Mouse (Mus musculus): ENCODE data around the gene Hoxd4.

The Hoxd4 gene

GRCm38 (mm10) chr2:74677106-74677505, 34.6 kb upstream of the Hoxd4 start:
- in situ Hi-C loops (cut with MboI; ENCODE audit: low sequenced_read_pairs) = loop anchor here (25.0 kb wide), 1 partner anchor 635 kb away; no protein-coding TSS in a partner anchor

- in situ Hi-C loops (cut with MboI; ENCODE audit: low sequenced_read_pairs) = loop anchor here (25.0 kb wide), 1 partner anchor 633 kb away; no protein-coding TSS in a partner anchor
Observed at GRCm38 (mm10) chr2:74678891-74679595, 32.7 kb upstream of the Hoxd4 start, which contains the start of gene Hoxd11. Gene Hoxd11 (plus strand): TSS chr2:74679557.

GRCm38 (mm10) chr2:74679596-74679971, 32.1 kb upstream of the Hoxd4 start:
- in situ Hi-C loops (cut with MboI; ENCODE audit: low sequenced_read_pairs) = loop anchor here (25.0 kb wide), 1 partner anchor 633 kb away; no protein-coding TSS in a partner anchor

- in situ Hi-C loops (cut with MboI; ENCODE audit: low sequenced_read_pairs) = loop anchor here (25.0 kb wide), 1 partner anchor 632 kb away; no protein-coding TSS in a partner anchor
Observed at GRCm38 (mm10) chr2:74679980-74680379, 31.7 kb upstream of the Hoxd4 start.

- in situ Hi-C loops (cut with MboI; ENCODE audit: low sequenced_read_pairs) = loop anchor here (25.0 kb wide), 1 partner anchor 632 kb away; no protein-coding TSS in a partner anchor
Observed at GRCm38 (mm10) chr2:74680561-74681398, 30.9 kb upstream of the Hoxd4 start.

GRCm38 (mm10) chr2:74681594-74682531, 29.9 kb upstream of the Hoxd4 start:
- in situ Hi-C loops (cut with MboI; ENCODE audit: low sequenced_read_pairs) = loop anchor here (25.0 kb wide), 1 partner anchor 630 kb away; no protein-coding TSS in a partner anchor

GRCm38 (mm10) chr2:74682796-74683195, 28.9 kb upstream of the Hoxd4 start:
- in situ Hi-C loops (cut with MboI; ENCODE audit: low sequenced_read_pairs) = loop anchor here (25.0 kb wide), 1 partner anchor 630 kb away; no protein-coding TSS in a partner anchor

GRCm38 (mm10) chr2:74683471-74683951, 28.2 kb upstream of the Hoxd4 start:
- in situ Hi-C loops (cut with MboI; ENCODE audit: low sequenced_read_pairs) = loop anchor here (25.0 kb wide), 1 partner anchor 629 kb away; no protein-coding TSS in a partner anchor

GRCm38 (mm10) chr2:74684106-74684505, 27.6 kb upstream of the Hoxd4 start:
- in situ Hi-C loops (cut with MboI; ENCODE audit: low sequenced_read_pairs) = loop anchor here (25.0 kb wide), 1 partner anchor 628 kb away; no protein-coding TSS in a partner anchor

GRCm38 (mm10) chr2:74685059-74685603, 26.6 kb upstream of the Hoxd4 start:
- in situ Hi-C loops (cut with MboI; ENCODE audit: low sequenced_read_pairs) = loop anchor here (25.0 kb wide), 1 partner anchor 627 kb away; no protein-coding TSS in a partner anchor

- in situ Hi-C loops (cut with MboI; ENCODE audit: low sequenced_read_pairs) = loop anchor here (25.0 kb wide), 1 partner anchor 626 kb away; no protein-coding TSS in a partner anchor
Observed at GRCm38 (mm10) chr2:74686301-74686987, 25.3 kb upstream of the Hoxd4 start.

GRCm38 (mm10) chr2:74686988-74687697, 24.6 kb upstream of the Hoxd4 start:
- in situ Hi-C loops (cut with MboI; ENCODE audit: low sequenced_read_pairs) = loop anchor here (25.0 kb wide), 1 partner anchor 625 kb away; no protein-coding TSS in a partner anchor

GRCm38 (mm10) chr2:74687698-74688555, 23.8 kb upstream of the Hoxd4 start:
- in situ Hi-C loops (cut with MboI; ENCODE audit: low sequenced_read_pairs) = loop anchor here (25.0 kb wide), 1 partner anchor 624 kb away; no protein-coding TSS in a partner anchor

- in situ Hi-C loops (cut with MboI; ENCODE audit: low sequenced_read_pairs) = loop anchor here (25.0 kb wide), 1 partner anchor 623 kb away; no protein-coding TSS in a partner anchor
Observed at GRCm38 (mm10) chr2:74688795-74689573, 22.7 kb upstream of the Hoxd4 start.

- in situ Hi-C loops (cut with MboI; ENCODE audit: low sequenced_read_pairs) = loop anchor here (10.0 to 25.0 kb wide), 2 partner anchors 455 to 623 kb away; no protein-coding TSS in a partner anchor
Observed at GRCm38 (mm10) chr2:74689574-74690337, 22.0 kb upstream of the Hoxd4 start.

- in situ Hi-C loops (cut with MboI; ENCODE audit: low sequenced_read_pairs) = loop anchor here (10.0 to 25.0 kb wide), 2 partner anchors 454 to 622 kb away; no protein-coding TSS in a partner anchor
Observed at GRCm38 (mm10) chr2:74690338-74690716, 21.4 kb upstream of the Hoxd4 start.

Measured in CH12F3 (cell line).